ENCODE assay signal across 23 mouse cellular contexts in genomic region chr1:21383256-21383655, GRCm38 (mm10). TPM values are rescaled to one million over a fixed set of nuclear protein-coding genes. Genes with fewer than 3 reads are reported as not detected.
DNase-seq lines count a peak whose midpoint lies in the region; TF ChIP-seq lines count a peak whose summit lies in the region.
"Had no signal": no experiment of that assay in that cellular context is flagged by ENCODE, and none has a peak within 500 bp of the region (broad histone marks: within the 10 kb centered on the region; RNA-seq: fewer than 3 reads in every experiment).

TSS of gene Khdc1b (plus strand) at chr1:21383556.

- TF ChIP-seq CTCF in heart, adult 2 months (IDR thresholded peaks at IDR 0.05), result no peak

- H3K4me1 ChIP-seq in heart, adult 2 months (ENCODE audit: control insufficient read depth, insufficient read depth, low read length), result no peaks in the 10 kb centered on the region

- TF ChIP-seq EP300 in heart, adult 2 months (IDR thresholded peaks at IDR 0.05; ENCODE audit: insufficient read depth, low read depth, low read length), result no peak

- no peaks in the 10 kb centered on the region for H3K27me3 ChIP-seq in heart, adult 2 months (ENCODE audit: control insufficient read depth, insufficient read depth, low read length)
- H3K27me3 ChIP-seq: CH12.LX, Patski had no signal

- no peak within 1 kb of the TSS for H3K27ac ChIP-seq in heart, adult 2 months

- no peaks in the 10 kb centered on the region for H3K79me2 ChIP-seq in heart, adult 2 months (replicated peaks; ENCODE audit: control insufficient read depth, insufficient read depth, low read length)

- DNase-seq in heart, adult 11 months, result peak; percentile 18
- no peak for DNase-seq in heart, adult 2 months
- DNase-seq: adrenal gland, adult 2 months; adrenal gland, adult 8-10 months; adrenal gland, postnatal 10 days; adrenal gland, postnatal 14 days; adrenal gland, postnatal 25 days; adrenal gland, postnatal 36 days; B cell, adult 2 months; cerebellum, adult 11 months; cerebellum, adult 11-12 months; cerebellum, adult 18-20 months; cerebellum, adult 2 months had no signal

- 63% methylated on average over 1 of the region's 1 CpGs for WGBS in heart, adult 2 months

- TF ChIP-seq POLR2A in heart, adult 2 months (IDR thresholded peaks at IDR 0.05; ENCODE audit: insufficient read depth, low read depth, low read length), result no peak

- intact Hi-C loops in heart, adult 2 months (cut with DNase I), result no loop called here

- no peaks in the 10 kb centered on the region for H3K36me3 ChIP-seq in heart, adult 2 months (ENCODE audit: control insufficient read depth, insufficient read depth, low read length)
- H3K36me3 ChIP-seq: G1E had no signal

- no peak within 1 kb of the TSS for H3K9ac ChIP-seq in heart, adult 2 months (ENCODE audit: low read depth, low read length)

- no peak within 1 kb of the TSS for H3K4me3 ChIP-seq in heart, adult 2 months

RNA-seq across cellular contexts. Expression of gene Khdc1b, which starts in this region (rescaled TPM):
- not detected for total RNA-seq in heart, adult 2 months (2021)
- polyA plus RNA-seq in heart, adult 2 months (2012; rRNA removed), result not detected in 2 replicates
- total RNA-seq: adrenal gland, adult 18-20 months; adrenal gland, adult 2 months; adrenal gland, adult 8-10 months; adrenal gland, postnatal 14 days; adrenal gland, postnatal 25 days; adrenal gland, postnatal 36 days; adrenal gland, postnatal 4 days; CH12.LX; ES-E14; MEL had no signal
- polyA plus RNA-seq: activated CD4-positive, CD25-positive, alpha-beta regulatory T cell, adult 4 months; adrenal gland, adult 2 months; brain, embryonic 14.5 days; C2C12; cerebellum, adult 2 months; G1E; Patski had no signal
